Mouse (Mus musculus): ENCODE measurements around the gene Bmpr2. TPM values are rescaled to one million over a fixed set of nuclear protein-coding genes. Genes with fewer than 3 reads are reported as not detected.

Gene Bmpr2
- polyA plus RNA-seq, 1 experiment from 2014 or later, result 10.2 TPM

GRCm38 (mm10) chr1:59904630-59905295 lies 141.6 kb downstream of the Bmpr2 start:
- 95% methylated on average over 6 of the region's 6 CpGs for WGBS
- H3K9me3 ChIP-seq, result no peaks in the 10 kb centered on the region
- ATAC-seq (ENCODE audit: low FRiP score, low read depth), result no peak
- H3K36me3 ChIP-seq, result no peaks in the 10 kb centered on the region
- no peak overlapping the region for H3K9ac ChIP-seq
- H3K27ac ChIP-seq (replicated peaks), result no peak overlapping the region
- no peak overlapping the region for H3K4me3 ChIP-seq
- H3K4me2 ChIP-seq, result no peak overlapping the region
- no peaks in the 10 kb centered on the region for H3K27me3 ChIP-seq
- no peaks in the 10 kb centered on the region for H3K4me1 ChIP-seq (replicated peaks)

DNA sequence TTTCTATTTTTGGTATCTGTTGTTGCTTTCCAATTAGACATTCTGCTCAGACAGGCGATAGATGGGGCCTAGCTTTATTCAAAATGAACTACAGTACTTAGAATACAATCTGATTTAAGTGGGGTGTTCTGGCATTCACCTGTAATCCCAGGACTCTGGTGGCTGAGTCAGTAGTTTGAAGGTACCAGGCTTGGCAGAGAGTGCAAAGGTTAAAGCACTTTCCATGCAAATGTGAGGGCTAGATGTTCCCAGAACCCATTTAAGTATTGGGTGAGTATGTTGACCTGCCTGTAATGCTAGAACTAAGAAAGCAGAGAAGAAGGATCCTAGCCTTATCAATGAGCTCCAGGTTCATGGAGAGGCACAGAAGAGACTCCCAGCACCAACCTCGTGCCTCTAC lies 142.7 kb downstream of the Bmpr2 start:
- no peak overlapping the region for H3K4me2 ChIP-seq
- no peak for ATAC-seq (ENCODE audit: low FRiP score, low read depth)
- WGBS, result 91% methylated on average over 2 of the region's 2 CpGs
- no peak overlapping the region for H3K4me3 ChIP-seq
- H3K9me3 ChIP-seq, result no peaks in the 10 kb centered on the region
- no peak overlapping the region for H3K27ac ChIP-seq (replicated peaks)
- no peak overlapping the region for H3K9ac ChIP-seq
- H3K27me3 ChIP-seq, result no peaks in the 10 kb centered on the region
- H3K36me3 ChIP-seq, result no peaks in the 10 kb centered on the region
- no peaks in the 10 kb centered on the region for H3K4me1 ChIP-seq (replicated peaks)

- Histone ChIP-seq H3K4me3 (no peak overlapping the region), H3K36me3 (no peaks in the 10 kb centered on the region), H3K9ac (no peak overlapping the region), H3K9me3 (no peaks in the 10 kb centered on the region), H3K27ac (replicated peaks) (no peak overlapping the region), H3K27me3 (no peaks in the 10 kb centered on the region), H3K4me2 (no peak overlapping the region), H3K4me1 (replicated peaks) (no peaks in the 10 kb centered on the region)
- ATAC-seq (ENCODE audit: low FRiP score, low read depth), result no peak
- WGBS, result 89% methylated on average over 13 of the region's 13 CpGs
Measured at GRCm38 (mm10) chr1:59906819-59907521, 143.8 kb downstream of the Bmpr2 start.

DNA sequence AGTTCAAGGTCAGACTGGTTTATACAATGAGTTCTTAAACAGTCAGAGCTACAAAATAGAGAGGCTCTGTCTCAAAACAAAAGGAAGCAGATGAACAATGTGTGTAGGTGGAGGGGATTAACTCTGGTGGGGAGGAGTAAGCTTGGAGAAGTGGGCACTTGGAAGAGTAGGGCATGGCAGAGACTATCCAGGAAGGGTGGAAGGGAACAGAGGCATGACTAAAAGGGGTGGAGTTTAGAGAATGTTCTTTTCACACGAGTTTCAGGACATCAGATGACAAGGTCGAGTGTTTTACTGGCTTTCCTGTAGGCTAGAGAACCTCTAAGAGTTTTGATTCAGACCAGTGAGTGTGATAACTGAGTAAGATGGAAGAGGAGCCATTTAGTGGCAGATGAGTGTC lies 144.5 kb downstream of the Bmpr2 start:
- Histone ChIP-seq H3K27ac (replicated peaks) (no peak overlapping the region), H3K27me3 (no peaks in the 10 kb centered on the region)
- no peak for ATAC-seq (ENCODE audit: low FRiP score, low read depth)

GRCm38 (mm10) chr1:59910941-59911340 lies 147.7 kb downstream of the Bmpr2 start:
- Histone ChIP-seq H3K27me3 (no peaks in the 10 kb centered on the region), H3K36me3 (no peaks in the 10 kb centered on the region), H3K4me1 (replicated peaks) (peaks cover 19% of the 10 kb centered on the region), H3K27ac (replicated peaks) (no peak overlapping the region), H3K9me3 (no peaks in the 10 kb centered on the region), H3K4me2 (no peak overlapping the region), H3K4me3 (no peak overlapping the region), H3K9ac (no peak overlapping the region)
- no peak for ATAC-seq (ENCODE audit: low FRiP score, low read depth)
- whole genome bisulfite sequencing, result 94% methylated on average over 1 of the region's 1 CpGs

More for the DNA sequence above, 144.5 kb downstream of the Bmpr2 start:
- H3K4me3 ChIP-seq, result no peak overlapping the region
- H3K9me3 ChIP-seq, result no peaks in the 10 kb centered on the region
- H3K4me2 ChIP-seq, result no peak overlapping the region
- no peak overlapping the region for H3K9ac ChIP-seq
- WGBS, result 25% methylated on average over 2 of the region's 2 CpGs
- H3K4me1 ChIP-seq (replicated peaks), result no peaks in the 10 kb centered on the region
- H3K36me3 ChIP-seq, result no peaks in the 10 kb centered on the region

- H3K27ac ChIP-seq (replicated peaks), result peak within 1 kb of the TSS; percentile 99
- H3K27me3 ChIP-seq, result no peaks in the 10 kb centered on the region
- peak within 1 kb of the TSS; percentile 96 for H3K9ac ChIP-seq
- peak within 1 kb of the TSS; percentile 64 for H3K4me2 ChIP-seq
- peak within 1 kb of the TSS; percentile 90 for H3K4me3 ChIP-seq
- peaks cover 29% of the 10 kb centered on the region for H3K4me1 ChIP-seq (replicated peaks)
- under 1% methylated on average over 58 of the region's 72 CpGs for WGBS
- no peaks in the 10 kb centered on the region for H3K36me3 ChIP-seq
- H3K9me3 ChIP-seq, result no peaks in the 10 kb centered on the region
- ATAC-seq (ENCODE audit: low FRiP score, low read depth), result peak; percentile 97
Measured at GRCm38 (mm10) chr1:59912413-59913157, 149.4 kb downstream of the Bmpr2 start, which contains the start of gene Fam117b. TSS of gene Fam117b (plus strand) at chr1:59913006.

DNA sequence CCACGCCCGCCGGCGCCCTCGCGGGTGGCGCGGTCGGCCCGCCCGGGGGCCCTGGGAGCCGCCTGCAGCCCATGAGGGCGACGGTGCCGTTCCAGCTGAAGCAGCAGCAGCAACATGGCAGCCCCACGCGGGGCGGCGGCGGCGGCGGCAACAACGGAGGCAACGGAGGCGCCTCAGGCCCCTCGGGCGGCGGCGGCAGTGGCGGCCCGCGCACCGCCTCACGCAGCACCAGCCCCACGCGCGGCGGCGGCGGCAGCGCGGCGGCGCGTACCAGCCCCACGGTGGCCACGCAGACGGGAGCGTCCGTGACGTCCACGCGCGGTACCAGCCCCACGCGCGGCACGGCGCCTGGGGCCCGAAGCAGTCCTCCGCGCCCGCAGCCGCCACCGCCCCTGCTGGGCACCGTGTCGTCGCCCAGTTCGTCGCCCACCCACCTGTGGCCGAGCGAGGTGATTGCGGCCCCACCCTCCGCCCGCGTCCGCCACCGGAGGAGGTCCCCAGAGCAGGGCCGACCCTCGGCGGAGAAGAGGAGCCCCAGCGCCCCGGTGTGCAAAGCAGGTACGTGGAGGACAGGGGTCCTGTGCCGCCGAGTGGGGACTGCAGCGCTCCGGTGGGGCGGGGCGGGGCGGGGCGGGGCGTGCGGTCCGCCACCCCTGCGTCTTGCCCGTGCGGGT lies 150.1 kb downstream of the Bmpr2 start:
- Histone ChIP-seq H3K27ac (replicated peaks) (peak overlapping the region; percentile 99), H3K27me3 (no peaks in the 10 kb centered on the region), H3K4me3 (peak overlapping the region; percentile 90), H3K9ac (peak overlapping the region; percentile 96), H3K36me3 (no peaks in the 10 kb centered on the region), H3K9me3 (no peaks in the 10 kb centered on the region), H3K4me1 (replicated peaks) (peaks cover 35% of the 10 kb centered on the region), H3K4me2 (peak overlapping the region; percentile 64)
- ATAC-seq (ENCODE audit: low FRiP score, low read depth), result peak; percentile 57
- under 1% methylated on average over 67 of the region's 98 CpGs for WGBS

DNA sequence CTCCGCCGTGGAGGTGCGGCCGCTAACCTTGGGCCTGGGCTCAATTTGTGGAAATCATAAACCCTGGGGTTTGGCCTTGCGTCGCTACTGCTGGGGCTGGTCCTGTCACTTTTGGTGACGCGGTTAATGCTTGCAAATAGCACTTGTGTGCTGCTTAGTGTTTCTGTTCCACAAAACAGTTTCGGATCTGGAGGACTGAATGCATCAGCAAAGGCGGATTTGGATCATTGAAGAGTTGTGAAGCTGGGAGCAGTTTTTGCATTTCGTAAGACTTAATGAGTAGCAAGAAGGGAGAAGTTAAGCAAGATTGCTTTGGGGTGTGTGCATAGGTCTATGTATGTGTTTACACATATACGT lies 150.6 kb downstream of the Bmpr2 start:
- H3K4me2 ChIP-seq, result peak overlapping the region; percentile 64
- peaks cover 35% of the 10 kb centered on the region for H3K4me1 ChIP-seq (replicated peaks)
- no peaks in the 10 kb centered on the region for H3K36me3 ChIP-seq
- H3K27ac ChIP-seq (replicated peaks), result peak overlapping the region; percentile 99
- H3K9me3 ChIP-seq, result no peaks in the 10 kb centered on the region
- no peak for ATAC-seq (ENCODE audit: low FRiP score, low read depth)
- H3K27me3 ChIP-seq, result no peaks in the 10 kb centered on the region
- H3K9ac ChIP-seq, result peak overlapping the region; percentile 96
- peak overlapping the region; percentile 90 for H3K4me3 ChIP-seq
- 5% methylated on average over 12 of the region's 12 CpGs for WGBS

- Histone ChIP-seq H3K27me3 (no peaks in the 10 kb centered on the region), H3K4me3 (peak overlapping the region; percentile 90), H3K4me2 (peak overlapping the region; percentile 64), H3K4me1 (replicated peaks) (peaks cover 35% of the 10 kb centered on the region), H3K9ac (peak overlapping the region; percentile 96; the same call in 1 of the 2 replicates), H3K9me3 (no peaks in the 10 kb centered on the region), H3K36me3 (no peaks in the 10 kb centered on the region), H3K27ac (replicated peaks) (no peak overlapping the region)
- 60% methylated on average over 3 of the region's 3 CpGs for WGBS
- ATAC-seq (ENCODE audit: low FRiP score, low read depth), result no peak
Measured at GRCm38 (mm10) chr1:59914799-59915198, 151.6 kb downstream of the Bmpr2 start.

DNA sequence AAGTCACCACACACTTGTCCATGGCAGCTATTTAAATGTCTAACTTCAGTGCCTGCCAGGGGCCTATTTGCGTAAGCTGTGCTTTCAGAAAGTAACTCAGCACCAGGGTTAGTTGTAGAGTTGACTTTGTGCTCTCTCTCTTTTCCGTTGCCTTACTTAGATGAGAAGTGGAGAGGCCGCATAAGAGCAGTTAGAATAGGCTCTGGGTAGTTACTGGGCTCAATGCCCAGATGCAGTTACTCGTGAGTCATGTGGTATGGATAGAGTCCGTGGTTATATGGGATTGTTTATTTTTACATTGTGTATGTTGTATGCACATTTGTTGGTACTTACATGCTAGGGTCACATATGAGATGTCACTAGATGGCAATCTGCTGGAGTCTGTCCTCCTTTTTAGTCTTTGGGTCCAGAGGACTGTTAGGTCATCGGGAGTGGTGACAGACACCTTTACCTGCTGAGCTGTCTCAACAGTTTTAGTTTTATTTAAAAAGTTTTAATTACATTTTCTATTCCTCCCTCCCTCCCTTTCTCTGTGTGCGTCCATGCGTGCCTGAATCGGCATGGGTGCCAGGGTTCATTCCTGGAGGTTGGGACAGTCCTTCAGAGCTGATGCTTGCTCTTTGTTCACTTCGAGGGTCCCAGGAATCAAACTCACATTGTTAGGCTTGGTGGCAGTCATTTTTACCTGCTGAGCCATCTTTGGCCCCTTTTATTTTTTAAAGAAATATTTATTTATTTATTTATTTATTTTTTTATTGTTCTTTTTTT lies 152.8 kb downstream of the Bmpr2 start:
- 64% methylated on average over 10 of the region's 10 CpGs for WGBS
- Histone ChIP-seq H3K4me3 (no peak overlapping the region), H3K4me2 (peak overlapping the region; percentile 64), H3K36me3 (no peaks in the 10 kb centered on the region), H3K27me3 (no peaks in the 10 kb centered on the region), H3K9me3 (no peaks in the 10 kb centered on the region), H3K4me1 (replicated peaks) (peaks cover 35% of the 10 kb centered on the region), H3K27ac (replicated peaks) (no peak overlapping the region), H3K9ac (no peak overlapping the region)
- ATAC-seq (ENCODE audit: low FRiP score, low read depth), result no peak

DNA sequence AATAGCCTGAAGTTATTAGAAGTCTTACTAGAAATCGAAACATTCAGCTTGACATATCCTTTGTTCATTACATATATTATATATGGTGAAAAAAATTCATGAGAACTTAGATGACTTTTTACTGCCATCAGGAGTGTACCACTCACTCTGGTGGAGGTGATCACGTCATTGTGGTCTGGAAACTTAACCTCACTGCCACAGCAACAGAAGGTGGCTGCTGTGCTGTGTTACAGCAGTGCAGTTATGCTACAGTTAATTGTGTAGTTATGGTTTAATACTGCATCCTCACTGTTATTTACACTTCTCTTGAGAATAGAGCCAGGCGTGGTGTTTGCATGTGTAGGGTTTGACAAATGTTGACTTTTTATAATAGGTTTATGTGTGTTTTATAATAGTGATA lies 154.2 kb downstream of the Bmpr2 start:
- H3K4me3 ChIP-seq, result no peak overlapping the region
- no peak overlapping the region for H3K4me2 ChIP-seq
- H3K36me3 ChIP-seq, result no peaks in the 10 kb centered on the region
- peaks cover 35% of the 10 kb centered on the region for H3K4me1 ChIP-seq (replicated peaks)
- no peaks in the 10 kb centered on the region for H3K27me3 ChIP-seq
- H3K9ac ChIP-seq, result no peak overlapping the region
- no peak overlapping the region for H3K27ac ChIP-seq (replicated peaks)
- H3K9me3 ChIP-seq, result no peaks in the 10 kb centered on the region
- no peak for ATAC-seq (ENCODE audit: low FRiP score, low read depth)
- 72% methylated on average over 3 of the region's 3 CpGs for WGBS
